In the genomic region with DNA sequence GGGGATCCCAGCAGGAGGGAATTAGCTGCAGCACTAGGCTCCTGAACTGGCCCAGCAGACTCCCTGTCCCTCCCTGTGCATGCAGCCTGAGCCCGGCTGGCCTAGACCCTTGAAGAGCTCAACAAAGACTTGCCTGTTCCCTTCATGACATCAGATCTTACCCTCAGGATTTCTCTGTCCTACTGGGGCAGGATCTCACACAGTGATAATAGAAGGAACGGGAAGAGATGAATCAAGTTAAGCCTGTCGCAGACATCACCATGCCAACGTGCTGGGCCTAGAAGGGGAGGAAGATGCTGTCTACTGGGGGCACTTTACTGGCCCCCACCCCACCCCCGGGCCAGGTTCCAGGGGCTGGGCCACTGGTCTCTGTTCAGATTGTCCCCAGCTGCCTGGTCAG, we compare ENCODE assay signal across 10 mouse cellular contexts. TPM values are rescaled to one million over a fixed set of nuclear protein-coding genes. Genes with fewer than 3 reads are reported as not detected.
DNase-seq lines count a peak whose midpoint lies in the region; TF ChIP-seq lines count a peak whose summit lies in the region.
"Had no signal": no experiment of that assay in that cellular context is flagged by ENCODE, and none has a peak within 500 bp of the region (broad histone marks: within the 10 kb centered on the region; RNA-seq: fewer than 3 reads in every experiment).

No protein-coding gene starts in this region.

- 0 out of 2 replicates have a peak overlapping the region, but pooled peaks have one; percentile 5 for H3K27ac ChIP-seq in ES-Bruce4 (ENCODE audit: insufficient read depth, low read length)
- no peak overlapping the region for H3K27ac ChIP-seq in gastrocnemius, adult 2 months
- peak overlapping the region; percentile 68 for H3K27ac ChIP-seq in midbrain, embryonic 10.5 days (replicated peaks)
- H3K27ac ChIP-seq: liver, embryonic 14.5 days had no signal

- 19% methylated on average over 5 of the region's 5 CpGs for WGBS in midbrain, embryonic 10.5 days

- H3K9me3 ChIP-seq in ES-Bruce4 (replicated peaks; ENCODE audit: control insufficient read depth, insufficient read depth, low read length, poor library complexity, severe bottlenecking) = no peaks in the 10 kb centered on the region
- H3K9me3 ChIP-seq in midbrain, embryonic 10.5 days (replicated peaks) = no peaks in the 10 kb centered on the region

- H3K9ac ChIP-seq in ES-Bruce4 (ENCODE audit: low read depth, poor library complexity, severe bottlenecking) = no peak overlapping the region
- H3K9ac ChIP-seq: liver, embryonic 14.5 days had no signal

- H3K4me1 ChIP-seq in ES-Bruce4 (ENCODE audit: control insufficient read depth, insufficient read depth, low read length) = peaks cover 14% of the 10 kb centered on the region
- H3K4me1 ChIP-seq in midbrain, embryonic 10.5 days = peaks cover 27% of the 10 kb centered on the region

- H3K27me3 ChIP-seq in ES-Bruce4 (ENCODE audit: control insufficient read depth, insufficient read depth, low read length, poor library complexity, severe bottlenecking) = no peaks in the 10 kb centered on the region
- no peaks in the 10 kb centered on the region for H3K27me3 ChIP-seq in midbrain, embryonic 10.5 days (ENCODE audit: low read depth, poor library complexity, severe bottlenecking)

- intact Hi-C loops in gastrocnemius, adult 2 months (cut with DNase I) = no loop called here

- no peaks in the 10 kb centered on the region for H3K36me3 ChIP-seq in ES-Bruce4 (ENCODE audit: control insufficient read depth, insufficient read depth, low read length, poor library complexity, severe bottlenecking)
- no peaks in the 10 kb centered on the region for H3K36me3 ChIP-seq in midbrain, embryonic 10.5 days

- TF ChIP-seq EP300 in ES-Bruce4 (IDR thresholded peaks at IDR 0.05; ENCODE audit: insufficient read depth, low read depth, low read length) = no peak

- TF ChIP-seq CTCF in ES-Bruce4 (IDR thresholded peaks at IDR 0.05; ENCODE audit: low read depth, low read length) = no peak
- no peak for TF ChIP-seq CTCF in gastrocnemius, adult 2 months (IDR thresholded peaks at IDR 0.05)

- TF ChIP-seq POLR2A in ES-Bruce4 (IDR thresholded peaks at IDR 0.05; ENCODE audit: insufficient read depth, low read length) = no peak

- peak; percentile 44 for DNase-seq in gastrocnemius, adult 18-20 months (ENCODE audit: low spot score)
- DNase-seq in gastrocnemius, postnatal 4 days (ENCODE audit: low spot score in 2 of 2) = no peak
- peak; percentile 64 for DNase-seq in gastrocnemius, adult 2 months
- peak; percentile 59 for DNase-seq in midbrain, embryonic 10.5 days (ENCODE audit: low spot score)
- DNase-seq in frontal cortex, postnatal 25 days (ENCODE audit: low spot score in 2 of 2) = no peak
- DNase-seq in frontal cortex, postnatal 36 days (ENCODE audit: low spot score in 2 of 2) = no peak
- no peak for DNase-seq in thymus, postnatal 4 days
- DNase-seq: right cerebral cortex, postnatal 25 days had no signal

- H3K4me3 ChIP-seq in ES-Bruce4 (ENCODE audit: low read depth, low read length) = no peak overlapping the region
- no peak overlapping the region for H3K4me3 ChIP-seq in gastrocnemius, adult 2 months
- H3K4me3 ChIP-seq in midbrain, embryonic 10.5 days = no peak overlapping the region

RNA-seq across cellular contexts. Expression of gene Fam49a, which starts 53.1 kb away (rescaled TPM):
- total RNA-seq in gastrocnemius, adult 18-20 months (2021) = 1 to 10 TPM; 3.0 to 4.0 TPM
- 10 to 100 TPM; 12.8 to 15.9 TPM for total RNA-seq in gastrocnemius, postnatal 4 days (2021)
- polyA plus RNA-seq in ES-Bruce4 (2011; ENCODE audit: insufficient read depth, insufficient read length, low read depth, missing spikeins) = 8.5 and 10.1 TPM in 2 replicates
- 1 to 10 TPM; 5.5 to 6.3 TPM for total RNA-seq in gastrocnemius, adult 2 months (2021)
- 9.2 and 11.2 TPM in 2 replicates for polyA plus RNA-seq in midbrain, embryonic 10.5 days (2016; fragmentation: Nextera tagmentation; extraction: Ambion mirVana)

Comparison
In these comparisons a context has a peak if more than half of its experiments do, and no peak if none do; other contexts are left out.
1. DNase-seq: peak in gastrocnemius, adult 18-20 months (single experiment), gastrocnemius, adult 2 months (single experiment) and midbrain, embryonic 10.5 days (single experiment); none in gastrocnemius, postnatal 4 days (0 of 2), frontal cortex, postnatal 25 days (0 of 2), frontal cortex, postnatal 36 days (0 of 2) and thymus, postnatal 4 days (single experiment).